Mouse (Mus musculus): Measurements from ENCODE around the gene Cmklr1. TPM values are rescaled to one million over a fixed set of nuclear protein-coding genes. Genes with fewer than 3 reads are reported as not detected.
A peak's percentile ranks its signal among the peaks of the same experiment; 100 is the strongest.

The Cmklr1 gene
- polyA plus RNA-seq, 1 experiment from 2014 or later = 3.6 TPM

DNA sequence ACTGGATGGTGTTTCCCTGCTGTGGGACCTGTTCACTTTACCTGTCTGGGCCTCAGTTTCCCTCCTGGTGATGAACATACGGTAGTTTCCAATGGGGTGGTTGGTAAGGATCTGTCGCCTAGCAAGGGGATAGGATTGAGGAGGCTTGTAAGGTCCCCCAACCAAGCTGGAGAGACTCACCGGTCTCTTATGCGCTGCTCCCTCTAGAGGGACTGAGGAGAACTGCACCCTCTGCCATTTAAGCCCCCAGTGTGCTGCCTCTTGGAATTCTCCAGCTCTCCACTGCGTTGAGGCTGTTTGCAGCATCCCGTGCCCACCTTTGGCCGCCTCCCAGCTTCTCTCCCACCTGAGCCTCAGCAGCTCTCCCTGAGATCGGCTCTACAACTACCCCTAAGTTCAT lies 70.0 kb downstream of the Cmklr1 start:
- no peak overlapping the region for H3K9ac ChIP-seq
- no peak overlapping the region for H3K4me3 ChIP-seq
- WGBS = 48% methylated on average over 8 of the region's 8 CpGs
- H3K4me2 ChIP-seq (replicated peaks) = no peak overlapping the region
- peaks cover 35% of the 10 kb centered on the region for H3K4me1 ChIP-seq
- no peak overlapping the region for H3K27ac ChIP-seq
- no peaks in the 10 kb centered on the region for H3K9me3 ChIP-seq
- no peaks in the 10 kb centered on the region for H3K36me3 ChIP-seq
- no peak for ATAC-seq (ENCODE audit: low FRiP score, low read depth)
- H3K27me3 ChIP-seq = no peaks in the 10 kb centered on the region

DNA sequence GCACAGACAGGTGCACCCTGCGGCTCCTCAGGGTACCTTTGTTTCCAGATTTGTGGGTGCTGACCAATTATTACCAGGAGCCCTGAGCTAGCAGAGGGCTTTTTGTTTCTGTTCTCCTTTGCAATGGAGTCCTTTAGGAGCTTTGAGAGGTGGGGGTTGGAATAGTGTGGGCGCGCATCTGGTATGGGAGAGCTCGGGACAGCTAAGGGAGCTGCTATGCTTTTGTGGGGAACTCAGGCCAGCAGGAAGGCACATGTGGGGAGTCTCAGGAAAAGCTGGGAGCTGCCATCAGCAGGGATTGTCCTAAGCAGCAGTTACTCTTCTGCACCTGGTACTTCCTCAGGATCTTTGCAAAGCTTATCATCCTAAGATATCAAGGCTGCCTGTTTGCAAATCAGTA lies 71.1 kb downstream of the Cmklr1 start:
- H3K9me3 ChIP-seq = no peaks in the 10 kb centered on the region
- ATAC-seq (ENCODE audit: low FRiP score, low read depth) = no peak
- H3K9ac ChIP-seq = no peak overlapping the region
- H3K4me2 ChIP-seq (replicated peaks) = no peak overlapping the region
- no peaks in the 10 kb centered on the region for H3K36me3 ChIP-seq
- H3K4me1 ChIP-seq = peaks cover 25% of the 10 kb centered on the region
- no peak overlapping the region for H3K4me3 ChIP-seq
- no peak overlapping the region for H3K27ac ChIP-seq
- no peaks in the 10 kb centered on the region for H3K27me3 ChIP-seq
- WGBS = 63% methylated on average over 4 of the region's 4 CpGs

DNA sequence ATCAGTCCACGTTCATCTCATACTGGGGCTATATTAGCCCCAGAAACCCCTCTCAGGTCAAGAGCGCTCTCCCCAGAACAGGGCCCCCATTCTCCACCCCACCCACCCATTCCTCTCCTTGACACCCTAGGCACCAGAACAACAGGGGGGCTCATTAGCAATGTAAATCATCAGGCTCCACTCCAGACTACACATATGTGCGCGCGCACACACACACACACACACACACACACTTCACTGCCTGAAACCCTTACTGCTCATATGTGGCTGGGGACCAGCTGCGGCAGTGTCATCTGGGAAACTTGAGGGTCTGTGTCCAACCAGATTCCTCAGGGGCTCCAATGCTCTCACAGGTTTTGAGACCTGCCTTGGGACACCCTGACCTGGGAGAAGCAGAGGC lies 71.8 kb downstream of the Cmklr1 start:
- 78% methylated on average over 6 of the region's 6 CpGs for WGBS
- Histone ChIP-seq H3K27ac (no peak overlapping the region), H3K4me1 (peaks cover 19% of the 10 kb centered on the region), H3K4me2 (replicated peaks) (no peak overlapping the region), H3K27me3 (no peaks in the 10 kb centered on the region), H3K9ac (no peak overlapping the region), H3K36me3 (no peaks in the 10 kb centered on the region), H3K4me3 (no peak overlapping the region), H3K9me3 (no peaks in the 10 kb centered on the region)
- ATAC-seq (ENCODE audit: low FRiP score, low read depth) = no peak

DNA sequence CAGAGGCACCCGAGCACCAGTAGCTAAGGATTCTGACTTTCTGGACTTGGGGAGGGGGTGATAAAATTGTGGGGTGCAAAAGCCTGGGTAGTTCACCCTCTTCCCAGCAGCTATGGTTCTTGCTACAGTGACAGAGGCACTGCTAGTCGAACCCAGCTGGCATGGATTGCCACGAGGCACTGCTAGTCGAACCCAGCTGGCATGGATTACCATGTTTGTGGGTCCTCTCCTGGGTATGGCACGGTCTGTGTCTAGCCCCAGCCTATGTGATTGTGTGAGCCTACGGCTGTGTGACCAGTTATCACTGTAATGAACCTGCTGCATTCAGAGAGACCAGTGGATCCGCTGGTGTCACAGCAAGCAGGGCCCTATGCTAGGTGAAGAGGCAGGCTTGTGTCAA lies 72.7 kb downstream of the Cmklr1 start:
- 72% methylated on average over 7 of the region's 7 CpGs for WGBS
- Histone ChIP-seq H3K36me3 (no peaks in the 10 kb centered on the region), H3K9ac (no peak overlapping the region), H3K4me2 (replicated peaks) (peak overlapping the region; percentile 39; the same call in 1 of the 2 replicates), H3K4me3 (peak overlapping the region; percentile 3; the same call in 1 of the 2 replicates), H3K27ac (no peak overlapping the region), H3K9me3 (no peaks in the 10 kb centered on the region), H3K4me1 (peaks cover 17% of the 10 kb centered on the region), H3K27me3 (no peaks in the 10 kb centered on the region)
- ATAC-seq (ENCODE audit: low FRiP score, low read depth) = no peak

DNA sequence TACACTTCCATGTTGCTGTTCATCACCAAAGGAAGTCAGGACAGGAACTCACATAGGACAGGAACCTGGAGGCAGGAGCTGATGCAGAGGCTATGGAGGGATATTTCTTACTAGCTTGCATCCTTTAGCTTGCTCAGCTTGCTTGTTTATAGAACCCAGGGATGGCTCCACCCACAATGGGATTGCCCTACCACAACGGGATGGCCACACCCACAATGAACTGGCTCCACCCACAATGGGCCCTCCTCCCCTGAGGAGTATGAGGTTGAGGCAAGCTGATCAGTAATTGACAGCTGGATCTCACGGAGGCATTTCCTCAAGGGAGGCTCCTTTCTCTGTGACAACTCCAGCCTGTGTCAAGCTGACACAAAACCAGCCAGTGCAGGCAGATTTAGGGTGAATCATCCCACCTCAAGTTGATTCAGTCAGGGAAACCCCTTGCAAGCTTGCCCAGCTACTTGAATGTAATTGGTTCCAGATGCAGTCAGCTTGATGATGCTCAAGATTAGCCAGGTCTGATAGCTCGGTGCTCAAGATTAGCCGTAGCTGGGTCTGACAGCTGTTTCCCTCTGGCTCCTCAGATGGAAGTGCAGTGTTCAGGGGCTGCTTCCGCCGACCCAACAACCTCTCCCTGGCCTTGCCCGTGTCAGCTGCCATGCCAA lies 80.0 kb downstream of the Cmklr1 start:
- Histone ChIP-seq H3K4me2 (replicated peaks) (no peak overlapping the region), H3K27ac (no peak overlapping the region), H3K36me3 (no peaks in the 10 kb centered on the region), H3K9ac (no peak overlapping the region), H3K4me3 (no peak overlapping the region), H3K9me3 (no peaks in the 10 kb centered on the region; the same call in 1 of the 2 replicates), H3K4me1 (no peaks in the 10 kb centered on the region; the same call in 1 of the 2 replicates), H3K27me3 (no peaks in the 10 kb centered on the region)
- WGBS = 16% methylated on average over 7 of the region's 7 CpGs
- ATAC-seq (ENCODE audit: low FRiP score, low read depth) = no peak

DNA sequence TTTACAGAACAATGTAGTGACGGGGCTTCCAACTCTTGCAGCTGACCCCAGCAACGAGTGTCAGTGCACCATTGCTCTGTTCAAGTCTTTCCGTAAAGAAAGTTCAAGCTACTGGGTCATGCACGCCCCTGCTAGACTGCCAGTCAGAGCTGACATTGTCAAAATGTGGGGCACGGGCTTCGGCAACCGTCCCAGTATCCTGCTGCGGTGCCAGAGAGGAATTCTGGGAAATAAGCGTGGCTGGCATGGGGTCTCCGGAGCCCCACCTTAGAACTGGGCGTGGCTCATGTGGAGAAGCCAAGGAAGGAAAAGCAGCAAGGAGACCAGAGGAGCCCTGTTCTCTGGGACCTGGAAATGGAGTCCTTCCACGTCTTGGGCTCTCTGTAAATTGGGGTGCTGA lies 84.4 kb downstream of the Cmklr1 start:
- no peak overlapping the region for H3K4me2 ChIP-seq (replicated peaks)
- H3K4me3 ChIP-seq = no peak overlapping the region
- no peak overlapping the region for H3K9ac ChIP-seq
- ATAC-seq (ENCODE audit: low FRiP score, low read depth) = no peak
- H3K9me3 ChIP-seq = no peaks in the 10 kb centered on the region; the same call in 1 of the 2 replicates
- no peaks in the 10 kb centered on the region for H3K27me3 ChIP-seq
- H3K27ac ChIP-seq = no peak overlapping the region
- no peaks in the 10 kb centered on the region; the same call in 1 of the 2 replicates for H3K4me1 ChIP-seq
- H3K36me3 ChIP-seq = no peaks in the 10 kb centered on the region
- WGBS = 80% methylated on average over 12 of the region's 12 CpGs

DNA sequence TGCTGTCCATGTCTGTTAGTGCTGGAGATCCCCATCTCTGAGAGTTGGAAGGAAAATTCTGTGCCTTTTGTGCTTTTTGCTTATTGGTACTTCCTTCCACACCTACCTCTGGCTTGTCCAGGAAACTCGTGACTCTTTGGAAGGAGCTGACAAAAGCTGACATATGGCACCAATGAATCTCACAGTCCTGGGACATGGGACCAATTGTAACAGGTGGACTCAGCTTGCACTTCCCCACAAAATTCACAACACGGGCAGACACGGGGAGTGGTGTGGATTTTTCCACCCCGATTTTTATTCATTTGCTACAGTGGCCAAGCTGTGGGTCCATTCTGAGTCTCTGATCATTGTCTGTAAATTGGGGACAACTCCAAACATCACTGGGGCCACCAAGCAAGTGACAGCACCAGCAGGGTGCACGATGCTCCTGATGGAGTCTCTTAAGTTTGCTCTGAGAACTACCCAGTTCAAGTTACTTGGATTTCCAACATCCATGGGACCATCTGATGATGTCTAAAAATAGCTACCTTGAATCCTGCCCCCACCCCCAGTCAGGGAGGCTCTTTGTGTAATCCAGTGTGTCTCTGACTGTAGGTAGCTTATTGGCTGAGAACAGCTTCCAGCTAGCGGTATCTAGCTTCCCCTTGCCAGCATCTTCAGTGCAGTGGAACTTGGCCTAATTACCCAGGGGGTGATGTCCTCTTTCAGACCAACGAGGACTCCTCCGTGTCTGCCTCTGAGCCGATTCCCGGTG lies 84.9 kb downstream of the Cmklr1 start:
- 77% methylated on average over 10 of the region's 10 CpGs for WGBS
- Histone ChIP-seq H3K36me3 (no peaks in the 10 kb centered on the region), H3K9ac (no peak overlapping the region), H3K27ac (no peak overlapping the region), H3K4me3 (no peak overlapping the region), H3K4me1 (no peaks in the 10 kb centered on the region; the same call in 1 of the 2 replicates), H3K9me3 (no peaks in the 10 kb centered on the region; the same call in 1 of the 2 replicates), H3K4me2 (replicated peaks) (no peak overlapping the region), H3K27me3 (no peaks in the 10 kb centered on the region)
- ATAC-seq (ENCODE audit: low FRiP score, low read depth) = no peak

DNA sequence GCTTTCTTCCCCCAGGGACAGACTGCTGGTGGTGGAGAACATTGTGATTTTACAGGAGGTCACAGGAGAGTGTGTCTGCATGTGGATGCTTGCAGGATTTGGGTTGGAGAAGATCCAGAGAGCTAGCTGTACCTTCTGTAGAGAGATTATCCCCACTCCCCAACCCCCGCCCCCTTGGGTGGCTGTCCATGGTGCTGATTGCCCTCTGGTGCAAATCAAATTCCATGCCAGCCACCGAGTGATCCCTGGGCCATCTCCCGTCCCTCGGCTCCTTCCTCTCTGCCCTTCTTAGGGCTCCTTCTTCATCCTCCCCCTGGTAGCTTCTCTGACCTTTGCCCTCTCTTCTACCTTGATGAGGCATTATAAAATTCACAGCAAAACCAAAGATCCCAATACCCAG lies 85.8 kb downstream of the Cmklr1 start:
- ATAC-seq (ENCODE audit: low FRiP score, low read depth) = no peak
- H3K4me1 ChIP-seq = no peaks in the 10 kb centered on the region
- H3K4me2 ChIP-seq (replicated peaks) = no peak overlapping the region
- H3K27me3 ChIP-seq = no peaks in the 10 kb centered on the region
- H3K36me3 ChIP-seq = no peaks in the 10 kb centered on the region
- no peak overlapping the region for H3K27ac ChIP-seq
- WGBS = 16% methylated on average over 3 of the region's 4 CpGs
- no peak overlapping the region for H3K4me3 ChIP-seq
- no peaks in the 10 kb centered on the region for H3K9me3 ChIP-seq
- H3K9ac ChIP-seq = no peak overlapping the region

Other genes starting within 250 kb of the Cmklr1 start
- 7.0 and 7.1 TPM in 2 replicates for gene Wscd2, start 160.1 kb downstream of the Cmklr1 start, polyA plus RNA-seq (2015; fragmentation: Nextera tagmentation; extraction: Ambion mirVana)
- gene 1700069L16Rik, start 74.3 kb upstream of the Cmklr1 start, polyA plus RNA-seq (2015; fragmentation: Nextera tagmentation; extraction: Ambion mirVana) = not detected in 2 replicates
- 5.8 and 6.4 TPM in 2 replicates for gene Ficd, start 85.4 kb upstream of the Cmklr1 start, polyA plus RNA-seq (2015; fragmentation: Nextera tagmentation; extraction: Ambion mirVana)
- 59.8 and 60.2 TPM in 2 replicates for gene Sart3, start 122.1 kb upstream of the Cmklr1 start, polyA plus RNA-seq (2015; fragmentation: Nextera tagmentation; extraction: Ambion mirVana)
- 96.3 and 98.5 TPM in 2 replicates for gene Iscu, start 122.3 kb upstream of the Cmklr1 start, polyA plus RNA-seq (2015; fragmentation: Nextera tagmentation; extraction: Ambion mirVana)
- gene Tmem119, start 150.1 kb upstream of the Cmklr1 start, polyA plus RNA-seq (2015; fragmentation: Nextera tagmentation; extraction: Ambion mirVana) = 221 and 237 TPM in 2 replicates
- gene Selplg, start 182.2 kb upstream of the Cmklr1 start, polyA plus RNA-seq (2015; fragmentation: Nextera tagmentation; extraction: Ambion mirVana) = 2.5 TPM in 2 replicates

All from limb, embryonic 13.5 days (tissue).